Mouse (Mus musculus): ENCODE measurements at regions not wholly inside any gene's neighbourhood (a gene's known extent, or its start where the extent isn't known, plus 50 kb on each side); places are given as distances from the start of the nearest gene placed in this dataset.

- TF ChIP-seq USF1 (IDR thresholded peaks at IDR 0.05; ENCODE audit: low read depth, low read length) (no peak), ELF1 (IDR thresholded peaks at IDR 0.05; ENCODE audit: low read depth, low read length) (no peak), USF2 (conservative IDR thresholded peaks at IDR 0.05; ENCODE audit: low read depth, low read length) (no peak), SMC3 (IDR thresholded peaks at IDR 0.05; ENCODE audit: low read depth, low read length) (no peak), SIN3A (IDR thresholded peaks at IDR 0.05; ENCODE audit: low read length) (0 out of 2 replicates have a peak, but pooled peaks have one; percentile 32), ETS1 (conservative IDR thresholded peaks at IDR 0.05; ENCODE audit: low read depth, low read length) (no peak), GABPA (IDR thresholded peaks at IDR 0.05; ENCODE audit: insufficient replicate concordance, low read depth, low read length) (no peak), MAFK (IDR thresholded peaks at IDR 0.05; ENCODE audit: insufficient replicate concordance, low read length) (no peak), TCF12 (IDR thresholded peaks at IDR 0.05; ENCODE audit: low read depth, low read length) (no peak), MAX (IDR thresholded peaks at IDR 0.05; ENCODE audit: low read length) (0 out of 2 replicates have a peak, but pooled peaks have one; percentile 22), BHLHE40 (IDR thresholded peaks at IDR 0.05; ENCODE audit: low read depth, low read length) (no peak), ZNF384 (IDR thresholded peaks at IDR 0.05; ENCODE audit: low read depth, low read length) (no peak)
These were observed 194.6 kb upstream of the Hnrnpa3 start (continued) for GRCm38 (mm10) chr2:75464429-75464828.

GRCm38 (mm10) chr2:75468851-75469250, 190.2 kb upstream of the Hnrnpa3 start:
- H3K4me2 ChIP-seq (ENCODE audit: insufficient read depth, low read depth, poor library complexity, severe bottlenecking): no peak overlapping the region
- dilution Hi-C loops (cut with MboI; ENCODE audit: extremely low pct_ligation_motif_present, extremely low pct_unique_long_range_greater_than_20kb, low sequenced_read_pairs) (no loop called here), in situ Hi-C loops (cut with MboI; ENCODE audit: low pct_ligation_motif_present, low pct_unique_long_range_greater_than_20kb, low sequenced_read_pairs) (loop anchor here (25.0 kb wide), 1 partner anchor 118 kb away; no protein-coding TSS in a partner anchor)
- H3K27me3 ChIP-seq (replicated peaks): no peaks in the 10 kb centered on the region
- no peak overlapping the region for H3K27ac ChIP-seq (ENCODE audit: insufficient read depth, low read depth)
- H3K9ac ChIP-seq (ENCODE audit: insufficient read depth, low read depth): no peak overlapping the region
- no peak for DNase-seq (ENCODE audit: extremely low read depth)
- H3K4me3 ChIP-seq (replicated peaks in 1 of 3; ENCODE audit: low read depth in 2 of 3, low read length in 2 of 3, poor library complexity in 1 of 3): no peak overlapping the region
- H3K36me3 ChIP-seq (replicated peaks in 1 of 2; ENCODE audit: control insufficient read depth in 1 of 2, insufficient read depth in 1 of 2, low read length in 1 of 2): no peaks in the 10 kb centered on the region
- no peaks in the 10 kb centered on the region for H3K79me2 ChIP-seq (replicated peaks; ENCODE audit: control insufficient read depth, extremely low read depth, insufficient read depth, poor library complexity, severe bottlenecking)
- H3K9me3 ChIP-seq (replicated peaks; ENCODE audit: low read length): no peaks in the 10 kb centered on the region
- peaks cover 2 to 42% of the 10 kb centered on the region in 2 experiments; a peak in 3 of 4 replicates for H3K4me1 ChIP-seq (ENCODE audit: control insufficient read depth in 1 of 2, insufficient read depth in 2 of 2)
- no peak for TF ChIP-seq MAX (IDR thresholded peaks at IDR 0.05; ENCODE audit: low read length)
- no peak for TF ChIP-seq MAZ (IDR thresholded peaks at IDR 0.05; ENCODE audit: low read depth, low read length)
- TF ChIP-seq JUN (IDR thresholded peaks at IDR 0.05; ENCODE audit: insufficient read depth, low read depth, low read length): no peak
- TF ChIP-seq KAT2A (IDR thresholded peaks at IDR 0.05; ENCODE audit: insufficient replicate concordance, low read length): no peak
- TF ChIP-seq RAD21 (IDR thresholded peaks at IDR 0.05; ENCODE audit: low read depth, low read length): no peak

DNA sequence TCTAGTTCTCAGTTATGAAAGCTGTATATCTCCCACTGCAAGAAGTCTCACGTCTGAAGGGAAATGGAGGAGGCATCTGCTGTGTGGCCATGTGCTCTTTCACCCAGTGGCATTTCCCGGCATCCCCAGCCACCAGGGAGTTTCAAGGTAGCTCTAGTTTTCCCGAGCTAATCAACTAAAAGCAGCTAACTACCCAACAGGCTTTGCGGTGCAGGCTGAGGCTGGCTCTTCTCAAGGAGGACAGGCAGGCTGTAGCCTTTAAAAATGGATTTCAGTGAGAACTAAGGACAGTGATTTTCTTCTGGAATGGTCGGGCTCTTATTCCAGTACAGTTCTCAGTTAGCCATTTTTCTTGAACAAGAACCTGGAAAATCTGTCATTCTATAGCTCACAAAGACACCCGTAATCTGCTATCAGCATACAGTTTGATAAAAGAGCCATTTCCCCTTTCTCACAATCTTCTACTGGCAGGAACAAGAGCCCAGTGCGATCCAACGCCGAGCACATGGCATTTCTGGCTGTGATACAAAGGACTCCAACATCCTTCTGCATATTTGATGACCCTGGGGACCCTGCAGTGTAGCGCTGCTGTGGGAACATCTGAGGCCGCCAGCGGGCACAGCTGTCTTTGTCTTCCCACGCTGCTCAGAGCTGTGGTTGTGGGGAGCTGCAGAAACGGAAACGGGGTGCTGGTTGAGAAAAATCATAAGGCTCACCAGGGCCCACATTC, 188.9 kb upstream of the Hnrnpa3 start:
- Histone ChIP-seq H3K36me3 (replicated peaks in 1 of 2; ENCODE audit: control insufficient read depth in 1 of 2, insufficient read depth in 1 of 2, low read length in 1 of 2) (no peaks in the 10 kb centered on the region), H3K9me3 (replicated peaks; ENCODE audit: low read length) (no peaks in the 10 kb centered on the region), H3K4me3 (replicated peaks in 1 of 3; ENCODE audit: low read depth in 2 of 3, low read length in 2 of 3, poor library complexity in 1 of 3) (no peak overlapping the region), H3K4me1 (ENCODE audit: control insufficient read depth in 1 of 2, insufficient read depth in 2 of 2) (peaks cover 2 to 31% of the 10 kb centered on the region in 2 experiments; a peak in 2 of 4 replicates), H3K4me2 (ENCODE audit: insufficient read depth, low read depth, poor library complexity, severe bottlenecking) (peak overlapping the region; percentile 74), H3K79me2 (replicated peaks; ENCODE audit: control insufficient read depth, extremely low read depth, insufficient read depth, poor library complexity, severe bottlenecking) (no peaks in the 10 kb centered on the region), H3K9ac (ENCODE audit: insufficient read depth, low read depth) (no peak overlapping the region), H3K27ac (ENCODE audit: insufficient read depth, low read depth) (no peak overlapping the region), H3K27me3 (replicated peaks) (no peaks in the 10 kb centered on the region)
- peak; percentile 88 for DNase-seq (ENCODE audit: extremely low read depth)
- in situ Hi-C loops (cut with MboI; ENCODE audit: low pct_ligation_motif_present, low pct_unique_long_range_greater_than_20kb, low sequenced_read_pairs) (loop anchor here (25.0 kb wide), 1 partner anchor 117 kb away; no protein-coding TSS in a partner anchor), dilution Hi-C loops (cut with MboI; ENCODE audit: extremely low pct_ligation_motif_present, extremely low pct_unique_long_range_greater_than_20kb, low sequenced_read_pairs) (no loop called here)
- TF ChIP-seq CHD1 (IDR thresholded peaks at IDR 0.05; ENCODE audit: low read depth, low read length): no peak
- TF ChIP-seq RCOR1 (conservative IDR thresholded peaks at IDR 0.05; ENCODE audit: low read depth, low read length): no peak
- no peak for TF ChIP-seq ZC3H11A (IDR thresholded peaks at IDR 0.05; ENCODE audit: low read depth, low read length)
- no peak for TF ChIP-seq USF1 (IDR thresholded peaks at IDR 0.05; ENCODE audit: low read depth, low read length)
- peak; percentile 38; the same call in 1 of the 2 replicates for TF ChIP-seq CHD2 (IDR thresholded peaks at IDR 0.05; ENCODE audit: low read length)
- no peak for TF ChIP-seq GABPA (IDR thresholded peaks at IDR 0.05; ENCODE audit: insufficient replicate concordance, low read depth, low read length)
- TF ChIP-seq MAFK (IDR thresholded peaks at IDR 0.05; ENCODE audit: insufficient replicate concordance, low read length): no peak
- no peak; the same call in 1 of the 2 replicates for TF ChIP-seq MXI1 (IDR thresholded peaks at IDR 0.05; ENCODE audit: low read depth, low read length)
- no peak; the same call in 1 of the 2 replicates for TF ChIP-seq NELFE (IDR thresholded peaks at IDR 0.05; ENCODE audit: low read depth, low read length)
- peak; percentile 62; the same call in 1 of the 2 replicates for TF ChIP-seq SIN3A (IDR thresholded peaks at IDR 0.05; ENCODE audit: low read length)
- peak; percentile 20; the same call in 1 of the 2 replicates for TF ChIP-seq POLR2A (IDR thresholded peaks at IDR 0.05; ENCODE audit: low read depth, low read length)
- TF ChIP-seq MEF2A (IDR thresholded peaks at IDR 0.05; ENCODE audit: borderline replicate concordance, low read depth, low read length): no peak
- TF ChIP-seq PAX5 (IDR thresholded peaks at IDR 0.05; ENCODE audit: low read length): no peak
- no peak for TF ChIP-seq SMC3 (IDR thresholded peaks at IDR 0.05; ENCODE audit: low read depth, low read length)
- no peak for TF ChIP-seq JUN (IDR thresholded peaks at IDR 0.05; ENCODE audit: insufficient read depth, low read depth, low read length)
- TF ChIP-seq USF2 (conservative IDR thresholded peaks at IDR 0.05; ENCODE audit: low read depth, low read length): no peak
- TF ChIP-seq BHLHE40 (IDR thresholded peaks at IDR 0.05; ENCODE audit: low read depth, low read length): 0 out of 2 replicates have a peak, but pooled peaks have one; percentile 16
- TF ChIP-seq JUND (conservative IDR thresholded peaks at IDR 0.05; ENCODE audit: low read depth, low read length): no peak
- TF ChIP-seq E2F4 (IDR thresholded peaks at IDR 0.05; ENCODE audit: insufficient replicate concordance, low read depth, low read length): no peak
